Mouse (Mus musculus): ENCODE results near the gene Prima1.

Gene Prima1

DNA sequence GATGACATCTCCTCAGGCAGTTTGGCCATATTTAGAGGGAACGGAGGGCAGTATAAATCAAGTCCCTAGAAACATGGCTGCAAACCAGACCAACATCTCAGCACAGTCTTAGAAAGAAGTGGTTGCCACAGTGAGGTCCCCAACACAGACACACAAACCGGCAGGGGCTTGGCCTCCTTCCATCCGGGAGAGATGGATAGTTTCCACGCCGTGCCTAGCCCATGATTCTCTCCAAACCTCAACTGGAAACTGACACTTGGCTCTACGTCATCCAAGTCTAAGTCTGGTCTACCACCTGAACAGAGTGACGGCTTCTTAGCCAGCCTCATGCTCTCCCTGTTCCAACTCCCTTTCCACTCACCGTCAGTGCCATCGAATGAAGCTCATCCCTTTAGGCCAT lies 18.3 kb downstream of the Prima1 start:
- no peak for DNase-seq

- DNase-seq: no peak
Observed at GRCm38 (mm10) chr12:103215877-103216610, 25.9 kb downstream of the Prima1 start.

GRCm38 (mm10) chr12:103214797-103215196 lies 27.2 kb downstream of the Prima1 start:
- no peak for DNase-seq

DNA sequence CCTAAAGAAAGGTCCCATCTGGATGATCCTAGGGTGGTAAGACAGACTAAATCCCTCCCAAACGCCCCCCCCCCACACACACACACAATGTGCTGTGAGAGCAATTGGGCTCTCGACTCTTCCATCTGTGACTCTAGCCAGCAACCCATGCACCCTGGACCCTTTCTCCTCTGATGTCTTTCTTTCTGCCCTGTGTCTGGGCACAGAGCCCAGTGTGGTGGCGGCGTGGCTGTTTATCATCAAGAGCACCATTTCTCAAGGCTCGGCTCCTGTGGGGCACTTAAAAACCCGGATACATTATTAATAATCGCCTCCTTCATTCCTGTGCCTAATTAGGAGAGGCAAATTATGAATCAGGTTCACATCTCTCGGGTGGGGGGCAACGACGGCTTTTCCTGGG lies 27.7 kb downstream of the Prima1 start:
- no peak for DNase-seq

DNA sequence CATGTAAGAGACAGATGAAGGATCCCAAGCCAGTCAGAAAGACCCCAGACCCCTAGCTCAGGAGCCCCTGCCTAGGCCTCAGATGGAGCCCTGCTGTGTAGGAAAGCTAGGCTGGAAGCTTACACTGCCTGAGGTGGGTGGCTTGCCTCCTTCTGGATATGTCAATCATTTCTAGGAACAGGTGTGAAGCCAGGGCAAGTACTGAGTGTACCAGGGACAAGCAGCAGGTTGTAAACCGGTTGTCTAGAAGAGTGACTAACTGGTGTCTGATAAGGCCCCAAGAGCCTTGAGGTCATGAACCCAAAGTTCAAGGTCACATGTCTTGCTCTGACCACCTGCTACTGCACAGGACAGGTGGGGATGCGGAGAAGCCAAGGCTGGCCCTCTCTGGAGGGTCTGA lies 28.4 kb downstream of the Prima1 start:
- DNase-seq: no peak

DNA sequence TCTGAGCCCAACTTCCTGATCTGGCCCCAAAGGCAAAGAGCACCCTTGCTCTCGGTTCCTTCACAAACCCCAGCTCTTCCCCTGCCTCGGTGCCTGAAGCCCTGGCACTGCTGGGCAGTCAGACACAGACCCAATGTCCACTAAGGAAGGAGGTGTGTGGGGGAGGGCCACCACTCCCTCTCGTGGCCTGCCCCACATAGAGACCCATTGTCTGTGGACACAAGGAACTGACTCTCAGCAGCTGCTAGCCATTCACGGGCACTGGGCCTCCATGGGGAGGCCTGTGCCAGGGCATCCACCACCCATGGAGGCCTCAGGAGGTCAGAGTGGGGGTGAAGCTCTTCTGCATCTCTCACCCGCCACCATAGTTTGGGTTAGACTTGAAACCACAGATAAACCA lies 30.9 kb downstream of the Prima1 start:
- peak; percentile 32 for DNase-seq

GRCm38 (mm10) chr12:103209581-103209980 lies 32.4 kb downstream of the Prima1 start:
- DNase-seq: no peak

DNA sequence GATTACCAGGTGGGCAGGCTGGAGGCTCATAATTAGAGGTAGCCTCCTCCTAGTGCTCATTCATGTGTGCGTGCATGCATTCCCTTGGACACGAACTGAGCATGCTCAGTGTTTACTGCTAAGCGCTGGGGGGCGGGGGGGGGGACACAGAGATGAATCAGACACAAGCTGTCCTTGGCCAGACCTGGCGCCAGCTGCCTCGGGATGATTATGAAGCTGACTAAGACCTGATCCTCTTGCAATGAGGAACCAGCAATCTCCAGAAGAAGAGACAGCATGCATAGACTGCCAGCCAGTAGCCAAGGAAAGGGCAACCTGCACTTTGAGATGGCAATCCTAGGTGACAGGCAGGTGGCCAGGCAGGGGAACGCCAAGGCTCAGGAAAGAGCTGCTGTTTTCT lies 36.4 kb downstream of the Prima1 start:
- peak; percentile 63 for DNase-seq

GRCm38 (mm10) chr12:103202592-103203544 lies 39.1 kb downstream of the Prima1 start:
- DNase-seq: peak; percentile 16

DNA sequence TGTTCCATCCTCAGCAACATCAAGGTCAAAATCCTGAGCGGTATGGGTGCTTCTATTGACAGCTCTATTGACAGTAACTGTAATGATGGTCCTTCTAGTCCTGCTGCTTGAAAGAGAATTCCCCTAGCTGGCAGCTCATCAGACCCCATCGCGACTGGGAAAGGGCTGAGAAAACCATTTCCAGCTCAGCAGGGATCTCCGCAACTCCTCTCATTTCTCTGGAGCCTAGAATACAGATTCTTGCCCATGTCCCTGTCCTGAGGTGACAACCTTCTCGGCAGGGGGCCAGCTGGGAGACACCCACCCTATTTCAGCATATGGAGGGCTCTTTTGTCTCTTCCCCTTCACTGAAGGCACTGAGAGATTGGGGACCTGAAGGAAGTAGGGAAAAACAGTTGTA lies 49.0 kb downstream of the Prima1 start:
- DNase-seq: no peak

DNA sequence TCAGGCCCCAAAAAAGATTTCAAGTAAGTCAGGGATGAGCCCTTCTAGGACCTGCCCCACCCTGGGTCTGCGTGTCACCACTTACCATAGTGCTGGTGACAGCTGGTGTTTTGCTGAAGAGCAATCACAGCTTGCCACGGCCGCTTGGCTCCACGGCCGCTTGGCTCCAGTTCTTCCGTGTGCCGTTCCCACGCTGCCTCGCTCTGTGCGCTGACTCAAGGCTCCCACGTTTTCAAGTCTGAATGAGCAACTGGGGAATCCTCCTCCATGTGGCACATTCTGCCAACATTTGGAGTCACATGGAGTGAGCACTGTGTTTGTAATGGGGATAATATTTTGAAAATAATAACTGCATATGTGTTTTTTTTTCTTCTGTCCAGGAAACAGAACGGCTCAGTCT lies 52.2 kb downstream of the Prima1 start:
- DNase-seq: peak; percentile 28

GRCm38 (mm10) chr12:103188223-103188622 lies 53.7 kb downstream of the Prima1 start:
- DNase-seq: no peak

- DNase-seq: no peak
Observed at GRCm38 (mm10) chr12:103187020-103187419, 54.9 kb downstream of the Prima1 start.

DNA sequence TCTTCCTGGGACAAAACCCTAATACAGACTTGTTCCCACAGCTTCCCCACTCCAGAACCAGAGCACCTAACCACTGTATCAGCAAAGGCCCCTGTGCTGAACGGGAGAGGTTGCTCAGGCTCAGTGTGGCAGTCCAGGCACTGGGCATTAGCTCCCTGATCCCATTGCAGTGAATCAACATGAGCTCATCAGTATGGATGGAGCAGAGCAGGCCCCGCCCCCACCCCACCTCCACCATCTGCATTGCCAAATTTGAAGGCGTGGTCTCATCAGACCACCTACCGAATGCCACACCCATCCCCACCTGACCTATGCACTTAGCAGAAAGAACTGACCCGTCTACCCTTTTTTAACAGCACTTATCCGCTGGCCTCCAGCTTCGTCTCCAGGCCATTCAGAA lies 58.9 kb downstream of the Prima1 start:
- DNase-seq: no peak

GRCm38 (mm10) chr12:103168892-103169291 lies 73.1 kb downstream of the Prima1 start:
- no peak for DNase-seq

- no peak for DNase-seq
Observed at GRCm38 (mm10) chr12:103164101-103165030, 77.6 kb downstream of the Prima1 start.

DNA sequence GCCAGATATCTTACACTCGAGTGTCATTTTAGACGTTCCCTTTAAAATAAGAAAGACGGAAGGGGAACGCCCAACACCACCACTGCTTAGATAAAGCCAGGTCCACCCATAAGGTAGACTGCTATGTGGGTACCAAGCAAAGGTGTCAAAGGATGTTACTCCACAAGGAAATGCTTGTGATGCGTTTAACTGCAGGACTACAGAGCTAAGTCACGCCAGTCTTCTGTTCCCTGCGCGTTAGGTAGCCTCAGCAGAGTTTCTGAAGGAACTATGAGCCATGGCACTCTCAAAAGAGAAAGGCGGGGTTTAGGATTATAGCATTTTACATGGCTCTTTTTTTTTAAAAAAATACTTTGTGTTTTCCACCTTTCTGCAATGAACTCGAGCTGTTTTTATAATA lies 78.4 kb downstream of the Prima1 start:
- DNase-seq: no peak

DNA sequence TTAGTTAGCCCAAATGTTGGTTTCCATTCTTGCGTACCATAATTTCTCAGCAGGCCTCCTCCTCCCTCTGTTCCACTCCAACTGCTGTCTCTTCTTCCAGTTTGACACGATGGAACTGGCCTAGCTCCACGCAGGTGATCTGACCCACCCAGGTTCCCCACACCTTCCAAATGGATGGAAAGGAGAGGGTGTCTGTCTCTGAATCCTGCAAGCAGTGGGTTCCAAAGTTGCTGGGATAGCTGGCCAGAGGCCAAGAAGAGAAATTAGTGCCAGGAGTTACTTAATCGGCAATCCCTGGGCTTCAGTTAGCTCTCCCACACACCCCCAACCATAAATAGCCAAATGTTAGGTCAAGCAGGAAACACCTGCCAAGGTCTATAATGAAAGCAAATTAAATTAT lies 81.2 kb downstream of the Prima1 start:
- DNase-seq: no peak

- DNase-seq: no peak
Observed at GRCm38 (mm10) chr12:103159016-103159415, 82.9 kb downstream of the Prima1 start.

DNA sequence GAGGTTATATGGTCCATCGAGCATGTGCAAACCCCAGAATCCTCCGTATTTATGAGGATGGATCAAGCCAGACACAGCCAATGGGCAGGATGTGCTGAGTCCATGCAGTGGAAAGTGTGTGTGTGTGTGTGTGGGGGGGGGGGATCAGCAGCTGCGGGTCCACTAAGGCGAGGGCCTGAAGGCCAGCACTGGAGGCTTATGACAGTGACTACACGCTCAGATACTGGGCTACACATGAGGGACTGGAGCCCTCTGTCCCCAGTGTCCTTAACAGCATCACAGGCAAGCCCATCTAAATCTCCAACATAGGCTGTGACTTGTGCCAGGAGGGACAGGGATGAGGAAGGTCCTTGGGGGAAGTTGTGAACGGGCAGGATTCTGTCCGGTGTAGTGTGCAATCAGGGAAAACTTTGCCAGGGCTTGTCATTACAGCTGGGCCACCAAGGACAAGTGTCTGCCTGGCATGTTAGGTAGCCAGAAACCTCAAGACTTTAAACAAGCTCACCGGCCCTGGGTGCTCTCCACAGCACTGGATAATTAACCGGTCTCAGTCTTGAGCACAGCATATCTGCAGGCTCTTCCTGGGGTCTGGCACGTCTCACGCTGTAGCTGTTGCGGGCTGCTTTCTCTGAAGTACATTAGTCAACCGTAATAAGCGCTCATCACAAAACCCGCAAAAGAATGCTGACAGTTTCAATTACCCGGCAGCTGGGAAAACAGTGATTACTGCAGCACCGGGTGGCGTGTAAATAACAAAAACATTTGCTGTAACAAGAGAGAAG lies 84.6 kb downstream of the Prima1 start:
- no peak for DNase-seq

DNA sequence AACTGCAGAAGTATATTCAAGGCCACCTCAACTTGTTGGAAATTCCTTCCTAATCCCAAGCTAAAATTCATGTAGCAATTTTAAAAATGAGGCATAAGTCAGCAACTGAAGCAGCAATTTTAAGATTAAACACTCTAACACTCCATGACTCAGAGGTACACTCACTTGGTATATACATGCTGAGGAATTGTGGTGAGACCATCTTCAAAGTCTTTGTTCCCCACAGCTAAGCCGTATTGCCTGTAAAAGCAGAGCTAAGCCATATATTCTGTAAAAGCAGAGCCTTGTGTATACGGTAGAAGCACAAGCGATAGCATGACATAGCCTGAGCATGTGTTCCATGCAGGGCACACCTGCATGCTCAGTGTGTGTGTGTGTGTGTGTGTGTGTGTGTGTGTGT lies 86.5 kb downstream of the Prima1 start:
- no peak for DNase-seq

GRCm38 (mm10) chr12:103154927-103155326 lies 87.0 kb downstream of the Prima1 start:
- no peak for DNase-seq
